Mouse (Mus musculus) liver, embryonic 15.5 days (tissue): Measurements from ENCODE around the gene Ddx58. TPM values are rescaled to one million over a fixed set of nuclear protein-coding genes. Genes with fewer than 3 reads are reported as not detected.

Experiments
- ATAC-seq: fragments of 200-750 bp; cut with Nextera tagmentation; 2 replicates; pipeline ENCODE4 v1.8.0; 2017; ENCODE audit warnings: moderate number of reproducible peaks, mild to moderate bottlenecking, moderate library complexity; ENCODE audit not compliant: insufficient read depth
- H3K27ac ChIP-seq: fragments of 300-500 bp; sonication (generic); replicated peaks from 2 replicates; pipeline ENCODE4 v1.5.1; 2015; ENCODE audit warnings: mild to moderate bottlenecking, inconsistent platforms
- H3K27me3 ChIP-seq: fragments of 300-500 bp; sonication (generic); 2 replicates; pipeline ENCODE4 v1.6.1; 2015; ENCODE audit warnings: mild to moderate bottlenecking, inconsistent platforms
- H3K36me3 ChIP-seq: fragments of 300-500 bp; sonication (generic); replicated peaks from 2 replicates; pipeline ENCODE4 v1.6.1; 2015; ENCODE audit warnings: moderate library complexity, mild to moderate bottlenecking, inconsistent platforms
- H3K4me1 ChIP-seq: fragments of 300-500 bp; sonication (generic); replicated peaks from 2 replicates; pipeline ENCODE4 v1.6.1; 2015; ENCODE audit warnings: inconsistent platforms
- H3K4me2 ChIP-seq: fragments of 300-500 bp; sonication (generic); 2 replicates; pipeline ENCODE4 v1.6.1; 2015; ENCODE audit warnings: moderate library complexity, mild to moderate bottlenecking, inconsistent platforms
- H3K4me3 ChIP-seq: fragments of 300-500 bp; sonication (generic); replicated peaks from 2 replicates; pipeline ENCODE4 v1.5.1; 2015; ENCODE audit warnings: mild to moderate bottlenecking, inconsistent platforms
- H3K9ac ChIP-seq: fragments of 300-500 bp; sonication (generic); 2 replicates; pipeline ENCODE4 v1.6.1; 2015; ENCODE audit warnings: moderate library complexity, mild to moderate bottlenecking, inconsistent platforms
- H3K9me3 ChIP-seq: fragments of 300-500 bp; sonication (generic); replicated peaks from 2 replicates; pipeline ENCODE4 v1.6.1; 2016; ENCODE audit warnings: inconsistent platforms
- WGBS: fragments of 180-500 bp; shearing (Covaris S2); methylation state at CpG from one replicate; pipeline ENCODE4 v1.1.7; 2015; ENCODE audit warnings: mixed read lengths; ENCODE audit not compliant: insufficient replicate concordance; 5-methylcytosine and 5-hydroxymethylcytosine counted together
- polyA plus RNA-seq: library from polyadenylated mRNA; unstranded; fragments of >200 nt; fragmentation: Nextera tagmentation; extraction: Ambion mirVana; gene quantifications from 2 replicates; pipeline ENCODE4 v1.2.1, GENCODE M21; 2015

The Ddx58 gene
- polyA plus RNA-seq: 4.5 and 5.0 TPM in 2 replicates

- peaks cover 14% of the 10 kb centered on the region for H3K4me1 ChIP-seq
- peak within 1 kb of the TSS; percentile 48 for H3K27ac ChIP-seq
- no peaks in the 10 kb centered on the region for H3K36me3 ChIP-seq
- H3K9ac ChIP-seq: peak within 1 kb of the TSS; percentile 36
- H3K4me2 ChIP-seq: peak within 1 kb of the TSS; percentile 76
- 3% methylated on average over 35 of the region's 35 CpGs for WGBS
- peak; percentile 61; the same call in 1 of the 2 replicates for ATAC-seq
- no peaks in the 10 kb centered on the region for H3K9me3 ChIP-seq
- peak within 1 kb of the TSS; percentile 67 for H3K4me3 ChIP-seq
- no peaks in the 10 kb centered on the region for H3K27me3 ChIP-seq
Observed at GRCm38 (mm10) chr4:40239409-40240271, at the start of gene Ddx58. Gene Ddx58 (minus strand): TSS chr4:40239828.

DNA sequence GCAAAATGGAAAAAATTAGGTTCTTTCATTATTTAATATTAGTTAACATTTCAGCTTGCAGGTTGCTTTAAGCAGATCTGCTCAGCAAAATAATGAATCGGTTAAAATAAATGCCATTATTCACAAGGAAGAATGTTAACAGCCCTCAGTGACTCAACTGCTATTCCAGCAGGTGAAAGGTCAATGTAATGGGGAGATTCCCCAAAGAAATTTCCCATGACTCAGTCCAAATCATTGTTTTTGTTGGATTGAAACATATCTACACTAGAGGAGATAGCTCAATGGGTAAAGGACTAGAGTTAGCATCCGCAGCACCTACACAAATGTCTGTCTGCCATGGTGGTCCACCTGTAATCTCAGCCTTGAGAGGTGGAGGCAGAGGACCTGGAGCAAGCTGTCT is 49.4 kb upstream of the Ddx58 start:
- H3K36me3 ChIP-seq: no peaks in the 10 kb centered on the region
- no peak overlapping the region for H3K27ac ChIP-seq
- ATAC-seq: no peak
- H3K9ac ChIP-seq: no peak overlapping the region
- WGBS: 67% methylated on average over 2 of the region's 2 CpGs
- no peaks in the 10 kb centered on the region for H3K27me3 ChIP-seq
- no peak overlapping the region for H3K4me2 ChIP-seq
- no peak overlapping the region for H3K4me3 ChIP-seq
- 0 out of 2 replicates have a peak, but pooled peaks cover 5% of the 10 kb centered on the region for H3K9me3 ChIP-seq
- H3K4me1 ChIP-seq: no peaks in the 10 kb centered on the region

GRCm38 (mm10) chr4:40287415-40287814 is 47.8 kb upstream of the Ddx58 start:
- no peak overlapping the region for H3K4me2 ChIP-seq
- H3K9me3 ChIP-seq: 0 out of 2 replicates have a peak, but pooled peaks cover under 1% of the 10 kb centered on the region
- no peak overlapping the region for H3K9ac ChIP-seq
- no peaks in the 10 kb centered on the region for H3K27me3 ChIP-seq
- H3K4me1 ChIP-seq: no peaks in the 10 kb centered on the region
- WGBS: 39% methylated on average over 6 of the region's 6 CpGs
- no peak overlapping the region for H3K27ac ChIP-seq
- no peaks in the 10 kb centered on the region for H3K36me3 ChIP-seq
- no peak overlapping the region for H3K4me3 ChIP-seq
- ATAC-seq: no peak

GRCm38 (mm10) chr4:40285582-40285981 is 46.0 kb upstream of the Ddx58 start:
- no peaks in the 10 kb centered on the region for H3K9me3 ChIP-seq
- WGBS: 12% methylated on average over 4 of the region's 4 CpGs
- ATAC-seq: no peak

GRCm38 (mm10) chr4:40279276-40279900 is 39.8 kb upstream of the Ddx58 start, which contains the start of gene Ndufb6:
Gene Ndufb6 (minus strand): TSS chr4:40279421.
- Histone ChIP-seq H3K4me1 (peaks cover 21% of the 10 kb centered on the region), H3K27ac (peak within 1 kb of the TSS; percentile 78), H3K9me3 (no peaks in the 10 kb centered on the region), H3K4me2 (peak within 1 kb of the TSS; percentile 92), H3K4me3 (peak within 1 kb of the TSS; percentile 93), H3K9ac (peak within 1 kb of the TSS; percentile 84), H3K36me3 (peaks cover 12% of the 10 kb centered on the region; the same call in 1 of the 2 replicates), H3K27me3 (no peaks in the 10 kb centered on the region)
- under 1% methylated on average over 36 of the region's 36 CpGs for WGBS
- peak; percentile 96 for ATAC-seq

More at GRCm38 (mm10) chr4:40285582-40285981, 46.0 kb upstream of the Ddx58 start:
- Histone ChIP-seq H3K4me2 (no peak overlapping the region), H3K9ac (no peak overlapping the region), H3K36me3 (no peaks in the 10 kb centered on the region), H3K27me3 (no peaks in the 10 kb centered on the region), H3K4me1 (no peaks in the 10 kb centered on the region), H3K4me3 (no peak overlapping the region), H3K27ac (no peak overlapping the region)

DNA sequence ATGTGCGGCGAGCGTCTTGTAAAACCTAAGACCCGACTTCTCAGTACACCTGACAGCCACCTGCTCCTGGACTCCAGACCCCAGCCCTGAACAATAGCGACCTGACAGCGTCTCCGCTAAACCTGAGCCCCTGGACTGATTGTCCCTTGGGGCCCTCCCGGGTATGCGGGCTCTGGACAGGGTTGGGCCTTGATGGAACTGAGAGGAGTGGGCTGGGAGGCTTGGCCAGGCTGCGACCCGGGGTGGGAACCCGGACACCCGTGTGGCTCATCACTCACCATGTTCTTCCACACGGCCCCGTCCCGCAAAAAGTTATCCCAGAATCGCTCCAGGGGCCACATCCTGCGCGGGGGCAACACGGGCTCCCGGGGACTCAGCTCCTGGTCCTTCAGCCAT is 39.2 kb upstream of the Ddx58 start:
- H3K4me3 ChIP-seq: peak overlapping the region; percentile 93
- no peaks in the 10 kb centered on the region for H3K9me3 ChIP-seq
- peaks cover 21% of the 10 kb centered on the region for H3K4me1 ChIP-seq
- peak overlapping the region; percentile 65; the same call in 1 of the 2 replicates for H3K27ac ChIP-seq
- peak; percentile 56 for ATAC-seq
- H3K4me2 ChIP-seq: peak overlapping the region; percentile 92
- under 1% methylated on average over 21 of the region's 21 CpGs for WGBS
- H3K27me3 ChIP-seq: no peaks in the 10 kb centered on the region
- peak overlapping the region; percentile 84 for H3K9ac ChIP-seq
- peaks cover 12% of the 10 kb centered on the region; the same call in 1 of the 2 replicates for H3K36me3 ChIP-seq

DNA sequence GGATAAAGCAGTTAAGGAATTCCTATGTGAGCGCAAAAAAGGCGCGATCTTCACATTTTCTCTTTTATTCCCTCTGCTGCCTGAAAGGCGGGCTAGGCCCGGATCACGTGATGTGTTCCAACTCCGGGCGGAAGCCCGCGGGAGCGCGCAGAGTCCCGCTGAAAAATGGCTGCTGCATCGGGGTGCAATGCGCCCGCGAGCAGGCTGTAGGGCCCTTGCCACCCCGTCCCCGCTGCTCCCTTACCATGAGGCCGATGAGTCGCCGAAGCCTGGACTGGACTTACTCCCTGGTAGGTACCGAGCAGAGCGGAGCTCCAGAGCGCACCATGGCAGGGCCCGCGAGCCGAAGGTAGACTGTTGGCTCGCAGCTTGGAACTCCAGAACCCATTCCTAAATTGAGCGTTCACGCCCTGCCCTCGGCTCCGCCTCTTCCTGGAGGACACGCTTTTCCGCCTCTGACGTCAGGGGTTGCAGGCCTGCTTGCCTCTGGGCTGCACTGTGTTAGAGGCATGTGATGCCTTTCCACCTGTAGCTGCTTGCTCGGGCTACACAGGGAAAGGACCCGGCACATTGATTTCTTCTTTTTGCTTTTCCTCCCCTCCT is 29.9 kb upstream of the Ddx58 start, which contains the start of the genes Smim27 and Topors:
Gene Smim27 (plus strand): TSS at position 150 of the 603 bp plus-strand sequence.
Gene Topors (minus strand): TSS at position 421 of the 603 bp plus-strand sequence.
- Histone ChIP-seq H3K27me3 (no peaks in the 10 kb centered on the region), H3K4me3 (peak within 1 kb of the TSS; percentile 85), H3K4me1 (peaks cover 42% of the 10 kb centered on the region), H3K9me3 (no peaks in the 10 kb centered on the region), H3K36me3 (peaks cover 33% of the 10 kb centered on the region), H3K4me2 (peak within 1 kb of the TSS; percentile 93), H3K9ac (peak within 1 kb of the TSS; percentile 76), H3K27ac (peak within 1 kb of the TSS; percentile 93)
- peak; percentile 89 for ATAC-seq
- under 1% methylated on average over 38 of the region's 38 CpGs for WGBS

GRCm38 (mm10) chr4:40268835-40269234 is 29.2 kb upstream of the Ddx58 start:
- peak overlapping the region; percentile 93 for H3K27ac ChIP-seq
- H3K27me3 ChIP-seq: no peaks in the 10 kb centered on the region
- H3K4me1 ChIP-seq: peaks cover 42% of the 10 kb centered on the region
- ATAC-seq: peak; percentile 13; the same call in 1 of the 2 replicates
- H3K9ac ChIP-seq: peak overlapping the region; percentile 76
- peak overlapping the region; percentile 85 for H3K4me3 ChIP-seq
- H3K4me2 ChIP-seq: peak overlapping the region; percentile 93
- under 1% methylated on average over 16 of the region's 16 CpGs for WGBS
- no peaks in the 10 kb centered on the region for H3K9me3 ChIP-seq
- peaks cover 33% of the 10 kb centered on the region for H3K36me3 ChIP-seq

DNA sequence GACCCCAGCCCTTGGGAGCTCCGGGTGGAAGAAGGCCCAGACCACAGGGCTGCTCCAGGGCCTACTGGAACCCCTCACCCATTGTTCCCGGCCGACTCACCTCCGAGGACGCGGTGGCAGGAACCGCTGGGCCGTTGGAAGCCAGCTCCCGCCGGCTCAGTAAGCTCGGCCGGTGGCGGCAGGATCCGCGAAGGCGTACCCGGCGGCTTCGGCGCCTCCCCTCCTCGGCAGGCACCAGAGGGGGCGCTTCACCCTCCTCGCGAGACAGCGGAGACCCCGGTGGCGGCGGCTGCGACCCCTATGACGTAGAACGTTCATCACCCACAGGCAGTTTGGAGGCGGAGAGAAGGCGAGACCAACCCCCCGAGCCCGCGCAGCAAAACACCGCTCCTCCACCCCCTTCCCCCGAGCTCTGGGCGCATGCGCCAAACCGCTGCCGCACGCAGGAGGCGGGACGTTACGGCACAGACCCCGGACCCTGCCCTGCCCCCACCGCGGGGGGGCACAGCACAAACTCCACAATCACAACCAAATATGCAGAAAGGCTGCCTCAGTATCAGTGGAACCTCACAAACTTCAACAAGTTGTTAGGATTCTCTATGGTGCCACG is 28.7 kb upstream of the Ddx58 start:
- under 1% methylated on average over 46 of the region's 50 CpGs for WGBS
- H3K9me3 ChIP-seq: no peaks in the 10 kb centered on the region
- peak overlapping the region; percentile 93 for H3K27ac ChIP-seq
- H3K27me3 ChIP-seq: no peaks in the 10 kb centered on the region
- peaks cover 42% of the 10 kb centered on the region for H3K4me1 ChIP-seq
- ATAC-seq: peak; percentile 68
- peak overlapping the region; percentile 76 for H3K9ac ChIP-seq
- H3K4me2 ChIP-seq: peak overlapping the region; percentile 93
- H3K4me3 ChIP-seq: peak overlapping the region; percentile 85
- peaks cover 33% of the 10 kb centered on the region for H3K36me3 ChIP-seq

GRCm38 (mm10) chr4:40267681-40268080 is 28.1 kb upstream of the Ddx58 start:
- ATAC-seq: no peak
- Histone ChIP-seq H3K4me2 (peak overlapping the region; percentile 93), H3K27me3 (no peaks in the 10 kb centered on the region), H3K4me1 (peaks cover 42% of the 10 kb centered on the region), H3K9me3 (no peaks in the 10 kb centered on the region), H3K9ac (peak overlapping the region; percentile 76), H3K36me3 (peaks cover 35% of the 10 kb centered on the region), H3K27ac (peak overlapping the region; percentile 93), H3K4me3 (peak overlapping the region; percentile 85)
- WGBS: 59% methylated on average over 7 of the region's 7 CpGs
